Mouse (Mus musculus): Measurements from ENCODE around the gene Agrn. TPM values are rescaled to one million over a fixed set of nuclear protein-coding genes. Genes with fewer than 3 reads are reported as not detected.

Gene Agrn
- polyA plus RNA-seq, 3 experiments from 2014 or later: 2.2 to 4.3 (median 4.2) TPM

DNA sequence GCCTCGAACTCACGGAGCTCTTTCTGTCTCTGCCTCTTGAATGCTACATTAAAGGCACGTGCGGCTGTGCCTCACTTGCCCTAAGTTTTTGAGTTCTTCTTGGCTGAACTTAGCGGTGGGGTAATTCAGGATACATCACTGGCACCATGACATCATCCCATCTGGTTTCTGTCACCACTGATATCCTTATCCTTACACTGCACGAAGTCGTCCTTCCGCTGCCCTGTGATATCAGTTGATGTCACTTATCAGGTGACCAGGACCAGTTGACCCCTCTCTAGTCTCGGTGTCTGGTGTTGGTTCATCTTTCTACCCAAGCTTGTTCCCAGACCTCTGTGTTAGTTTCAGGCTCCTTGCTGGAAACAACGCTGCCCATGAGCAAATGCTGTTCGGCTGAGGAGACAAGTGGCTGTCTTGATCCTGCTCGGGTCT is 5.2 kb upstream of the Agrn start:
- ATAC-seq: no peak

DNA sequence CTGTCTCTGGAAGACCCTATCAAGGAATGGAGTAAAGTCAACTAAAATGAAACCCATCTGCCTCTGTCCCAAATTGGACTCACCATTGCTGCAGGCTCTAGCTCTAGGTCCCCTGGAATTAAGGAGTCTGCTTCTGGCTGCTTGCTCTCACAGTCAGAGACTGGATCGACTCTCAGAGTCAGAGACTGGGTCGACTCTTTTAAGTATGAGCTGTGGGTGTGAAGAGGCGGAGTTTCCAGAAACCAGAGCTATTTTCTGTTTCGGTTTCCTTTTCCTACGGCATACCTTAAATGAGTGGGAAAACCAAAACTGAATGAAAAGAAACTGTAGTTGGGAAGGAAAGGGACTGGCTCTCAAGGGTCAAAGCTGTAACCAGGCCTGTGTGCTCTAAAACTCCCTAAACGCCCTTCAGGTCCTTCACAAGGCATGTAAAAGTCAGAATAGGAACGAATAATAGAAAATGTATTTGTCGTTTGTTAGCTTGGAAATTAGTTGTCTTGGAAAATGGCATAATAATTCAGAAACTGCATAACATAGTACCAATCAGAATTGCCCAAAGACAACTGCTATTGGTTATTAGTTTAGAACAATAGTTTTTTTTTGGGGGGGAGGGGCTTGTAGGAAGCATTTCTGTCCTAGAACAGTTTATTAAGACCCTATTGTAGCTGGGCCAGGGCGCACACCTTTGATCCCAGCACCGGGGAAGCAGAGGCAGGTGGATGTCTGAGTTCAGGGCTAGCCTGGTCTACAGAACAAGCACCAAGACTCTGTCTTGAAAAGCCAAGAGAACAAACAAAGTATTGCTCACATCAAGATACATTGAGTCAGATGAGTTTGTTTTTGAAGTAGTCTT is 3.6 kb upstream of the Agrn start, which contains the start of gene Isg15:
Isg15 (minus strand) TSS at position 196 of the 853 bp plus-strand sequence.
- peak; percentile 52 for ATAC-seq

GRCm38 (mm10) chr4:156197829-156198205 is 529 bp upstream of the Agrn start:
- ATAC-seq: no peak

DNA sequence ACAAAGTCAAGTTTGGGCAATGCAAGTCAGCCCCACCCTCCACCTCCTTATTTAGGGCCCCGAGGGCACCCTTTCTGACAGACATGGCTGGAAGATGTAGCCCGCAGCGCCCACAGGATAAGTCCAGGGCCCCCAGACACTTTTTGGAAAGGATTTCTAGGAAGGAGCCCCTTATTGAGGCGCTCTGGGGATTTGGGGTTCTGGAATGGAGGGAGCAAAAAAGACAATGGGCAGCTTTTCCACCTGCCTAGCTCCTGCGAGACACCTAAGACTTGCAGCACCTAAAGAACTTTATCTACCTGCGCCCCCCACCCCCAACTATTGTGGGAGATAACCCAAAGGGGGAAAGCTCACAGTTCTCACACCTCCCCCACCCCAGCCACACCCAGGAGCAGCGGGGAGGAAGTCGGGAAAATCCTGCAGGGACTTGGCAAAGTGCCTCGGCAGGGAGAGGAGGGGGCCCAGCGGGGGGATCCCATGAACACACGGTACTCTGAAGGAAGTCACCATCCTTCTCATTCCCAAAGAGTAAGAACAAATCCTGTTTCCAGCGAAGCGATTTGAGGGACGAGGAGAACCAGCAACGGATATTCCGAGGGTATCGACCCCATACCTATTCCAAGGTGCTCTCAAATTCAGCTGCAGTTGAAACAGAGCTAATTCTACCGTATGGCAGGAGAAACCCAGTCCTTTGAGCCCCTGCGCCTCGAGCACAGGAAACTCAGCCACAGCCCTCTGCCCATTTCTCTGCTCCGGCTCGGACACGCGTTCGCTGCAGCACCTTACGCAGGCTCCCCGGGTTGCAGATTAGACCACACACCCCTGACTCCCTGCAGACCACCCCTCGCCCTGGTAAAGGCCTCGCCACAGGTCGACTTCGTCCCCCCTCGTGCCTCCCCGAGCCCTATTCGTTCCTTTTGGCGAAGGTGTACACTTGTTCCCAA is 1.1 kb downstream of the Agrn start:
- no peak for ATAC-seq

DNA sequence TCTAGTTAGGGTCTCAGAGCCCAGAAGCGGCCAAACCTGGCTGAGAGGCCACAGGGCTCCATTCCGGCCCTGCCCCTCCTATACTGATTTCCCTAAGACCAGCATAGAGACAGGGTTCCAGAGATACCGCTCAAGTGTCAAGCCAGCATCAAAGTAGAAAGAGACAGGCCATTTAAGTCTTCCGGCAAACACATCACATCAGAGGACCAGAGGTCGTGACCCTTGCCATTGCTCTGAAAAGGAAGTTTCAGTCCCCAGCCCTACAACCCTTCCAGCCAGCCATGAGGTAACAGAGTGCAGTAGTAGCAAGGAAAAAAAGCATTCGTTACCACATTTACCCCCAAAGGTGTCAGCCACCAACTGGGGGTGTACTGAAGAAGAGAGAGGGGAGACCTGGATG is 2.9 kb downstream of the Agrn start:
- no peak for ATAC-seq

DNA sequence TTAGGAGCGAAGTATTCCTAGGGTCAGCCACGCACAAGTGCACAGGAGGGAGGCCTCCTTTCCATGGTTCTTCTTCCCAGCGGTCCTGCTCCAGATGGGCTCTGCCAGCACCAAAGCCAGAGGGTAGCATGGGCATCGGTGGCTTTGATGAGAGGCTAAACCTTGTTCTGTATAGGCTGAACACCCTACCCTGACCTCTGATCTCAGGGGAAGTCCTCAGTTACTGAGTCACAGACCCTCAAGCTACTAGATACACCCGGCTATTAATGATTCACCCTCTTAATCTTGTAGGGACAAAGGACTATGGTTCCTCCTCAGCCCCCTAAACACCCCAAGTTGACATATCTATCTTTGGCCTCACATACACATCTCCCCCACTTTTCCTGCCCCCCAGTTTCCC is 3.4 kb downstream of the Agrn start:
- no peak for ATAC-seq

GRCm38 (mm10) chr4:156193200-156193590 is 4.1 kb downstream of the Agrn start:
- no peak for ATAC-seq

DNA sequence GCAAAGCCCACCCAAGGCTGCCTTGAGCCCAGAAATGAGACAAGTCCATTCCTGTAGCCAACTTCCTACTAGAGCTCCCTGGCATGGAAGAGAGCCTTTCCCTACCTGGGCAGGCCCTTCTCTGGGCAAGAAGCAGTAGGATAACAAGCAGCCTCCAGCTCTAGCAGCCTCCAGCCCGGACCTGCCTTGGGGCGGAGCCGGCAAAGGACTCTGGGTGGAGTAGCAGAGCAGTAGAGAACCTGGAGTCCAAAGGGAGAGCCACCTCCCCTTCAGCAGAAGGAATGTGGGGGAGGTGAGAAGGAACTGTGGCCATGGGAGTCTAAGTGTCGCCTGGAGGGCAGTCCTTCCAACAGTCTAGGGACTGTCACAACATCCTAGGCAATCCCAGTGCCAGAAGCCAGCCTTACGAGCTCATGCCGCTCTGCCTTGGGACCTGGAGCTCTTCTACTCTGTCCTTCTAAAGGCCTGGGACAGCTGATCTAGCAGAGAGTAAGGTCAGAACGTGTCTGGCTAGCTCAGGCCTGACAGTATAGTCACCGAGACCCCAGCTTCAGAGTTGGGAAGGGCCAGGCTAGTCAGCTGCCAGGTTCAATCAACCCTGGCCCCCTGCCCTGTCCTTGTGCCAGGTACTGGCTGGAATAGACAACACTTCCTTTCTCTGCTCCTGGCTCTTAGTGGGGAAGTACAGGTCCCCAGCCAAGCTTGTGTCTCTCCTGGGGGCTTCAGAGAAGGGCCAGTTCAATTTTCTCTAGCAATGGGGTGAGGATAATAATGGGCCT is 4.7 kb downstream of the Agrn start:
- ATAC-seq: no peak

DNA sequence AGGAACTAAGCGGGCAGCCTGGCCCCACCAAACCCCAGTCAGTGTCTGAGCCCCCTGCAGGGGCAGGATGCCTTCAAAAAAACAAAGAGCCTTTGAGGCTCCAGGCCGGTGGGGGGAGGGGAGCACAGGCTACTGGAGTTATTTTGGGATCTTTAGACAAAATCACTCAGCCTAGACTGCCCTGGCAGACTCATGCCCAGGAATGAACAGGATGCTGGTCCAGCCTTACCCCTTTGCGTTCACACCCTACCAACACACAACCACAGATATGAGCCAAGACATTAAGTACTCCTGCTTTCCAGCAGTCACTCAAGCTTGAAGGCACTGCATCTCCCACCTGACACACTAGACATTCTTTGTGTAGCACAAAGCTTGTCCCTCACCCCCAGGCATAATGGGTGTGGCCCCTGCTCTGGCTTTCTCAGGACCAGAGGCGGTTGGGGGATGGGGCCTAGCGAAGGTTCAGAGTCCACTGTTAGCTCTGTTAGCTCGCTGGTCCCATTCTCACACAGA is 8.4 kb downstream of the Agrn start:
- no peak for ATAC-seq

GRCm38 (mm10) chr4:156188162-156188810 is 9.0 kb downstream of the Agrn start:
- no peak for ATAC-seq

DNA sequence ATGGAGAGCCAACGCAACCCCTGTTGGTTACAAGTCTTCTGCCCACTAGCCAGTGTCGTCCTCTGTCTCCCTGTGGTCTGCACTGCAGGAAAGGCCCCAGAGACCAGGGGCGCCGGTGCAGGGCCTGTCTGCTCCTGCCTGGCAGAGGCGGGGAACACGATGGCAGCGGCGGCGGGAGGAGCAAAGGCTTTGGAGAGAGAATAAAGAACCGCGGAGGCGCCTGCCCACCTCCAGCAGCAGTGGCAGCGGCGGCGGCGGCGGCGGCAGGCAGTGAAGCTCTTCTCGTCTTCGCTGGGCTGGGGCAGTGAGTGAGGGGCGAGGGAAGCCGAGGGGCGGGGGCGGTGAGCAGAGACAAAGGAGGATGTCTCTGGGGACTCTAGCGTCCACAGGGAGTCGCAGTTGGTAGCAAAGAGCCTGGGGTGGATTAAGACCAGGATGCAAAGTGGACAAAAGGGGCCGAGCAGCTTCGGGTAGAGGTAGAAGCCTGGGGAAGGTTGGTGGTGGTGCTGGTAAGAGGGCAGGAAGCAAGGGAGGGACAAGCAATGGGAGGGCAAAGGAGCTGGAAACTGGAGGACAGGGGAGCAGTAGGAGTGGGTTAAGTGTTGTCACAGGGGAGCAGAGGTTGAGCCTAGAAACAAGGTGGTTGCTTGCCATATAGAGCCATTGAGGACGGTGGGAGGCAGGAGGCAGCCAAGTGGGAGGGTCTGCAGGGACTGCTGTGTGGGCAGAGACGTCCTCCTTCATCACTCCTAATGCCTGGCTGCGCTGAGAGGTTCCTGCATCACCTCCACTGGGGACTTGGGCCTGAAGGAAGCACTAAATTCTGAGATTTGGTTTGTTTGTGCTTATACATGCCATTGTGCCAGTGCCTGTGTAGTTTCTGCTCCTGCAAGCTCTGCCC is 11.1 kb downstream of the Agrn start:
- ATAC-seq: no peak

DNA sequence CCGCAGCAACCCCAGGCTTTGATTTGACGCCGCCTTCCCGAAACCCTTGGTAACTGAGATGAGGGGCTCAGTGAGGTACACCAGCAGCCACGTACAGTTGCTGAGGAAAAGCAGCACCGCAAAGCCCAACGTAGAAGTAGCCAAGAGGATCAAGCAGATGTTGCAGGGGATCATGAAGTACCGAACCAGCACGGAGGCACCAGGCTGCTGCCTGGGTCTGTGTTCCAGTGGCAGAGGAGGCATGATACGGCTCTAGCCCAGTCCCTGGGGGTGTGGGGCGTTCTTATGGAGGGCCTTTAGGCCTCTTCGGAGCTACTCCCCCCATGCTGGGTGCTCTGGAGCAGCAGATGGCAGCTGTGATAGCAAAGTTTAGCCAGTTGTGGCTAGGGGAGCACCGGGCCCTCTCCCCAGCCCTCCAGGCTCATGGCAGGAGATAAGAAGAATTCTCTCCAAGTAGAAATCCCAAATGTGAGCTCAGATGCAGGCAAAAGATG is 11.8 kb downstream of the Agrn start:
- ATAC-seq: no peak

GRCm38 (mm10) chr4:156184291-156184954 is 12.9 kb downstream of the Agrn start:
- ATAC-seq: no peak

DNA sequence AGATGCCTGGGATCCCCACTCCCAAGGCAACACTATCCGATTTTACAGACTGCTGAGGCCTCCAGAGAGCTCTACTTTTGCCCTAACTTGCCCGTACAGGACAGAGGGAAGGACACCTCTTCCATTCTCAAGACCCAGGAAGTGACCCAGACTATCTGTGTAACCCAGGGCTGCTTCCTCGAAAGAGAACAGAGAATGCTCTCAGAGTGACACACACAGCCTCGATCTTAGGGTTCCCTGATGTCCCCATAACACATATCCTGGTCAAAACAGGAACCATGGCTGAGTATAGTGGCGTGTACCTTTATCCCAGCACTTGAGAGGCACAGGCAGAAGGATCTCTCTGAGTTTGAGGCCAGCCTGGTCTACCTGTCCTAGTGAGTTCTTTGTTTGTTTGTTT is 13.5 kb downstream of the Agrn start:
- ATAC-seq: no peak

GRCm38 (mm10) chr4:156177630-156178029 is 19.7 kb downstream of the Agrn start:
- ATAC-seq: no peak

GRCm38 (mm10) chr4:156171828-156172227 is 25.5 kb downstream of the Agrn start:
- no peak for ATAC-seq

DNA sequence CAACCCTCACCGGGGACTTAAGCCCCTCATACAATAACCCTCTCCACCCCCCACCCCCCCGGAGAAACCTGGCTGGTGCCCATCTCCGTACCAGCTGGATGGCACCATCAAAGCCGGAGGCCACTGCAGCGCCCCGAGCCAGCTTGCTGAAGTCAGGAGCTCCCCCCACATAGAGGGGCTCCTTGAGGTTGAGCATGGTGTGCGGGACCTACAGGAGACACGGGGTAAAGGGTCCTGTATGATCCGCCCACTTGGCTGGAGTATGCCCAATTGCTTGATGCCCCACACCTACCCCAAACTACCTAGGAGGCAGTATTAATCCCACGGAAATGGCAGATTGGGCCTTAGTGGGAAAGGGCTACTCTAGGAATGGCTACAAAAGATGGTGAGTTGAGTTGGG is 28.2 kb downstream of the Agrn start:
- ATAC-seq: no peak

DNA sequence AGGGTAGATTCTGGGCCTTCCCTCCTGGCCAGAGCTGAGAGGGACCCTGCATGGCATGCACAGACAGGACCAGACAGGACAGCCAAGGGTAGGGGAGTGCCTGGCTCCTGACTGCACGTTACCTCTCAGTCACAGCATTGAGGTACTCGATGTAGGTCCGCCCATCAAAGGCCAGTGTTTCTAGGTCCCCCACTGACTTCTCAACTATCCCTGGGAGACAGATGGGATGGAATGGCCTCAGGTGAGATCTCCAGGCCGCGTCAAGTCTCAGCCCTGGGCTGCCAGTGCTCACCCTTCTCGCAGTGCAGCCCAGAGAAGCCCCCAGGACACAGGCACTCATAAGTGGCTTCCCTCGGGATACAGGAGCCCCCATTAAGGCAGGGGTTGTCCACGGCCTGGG is 28.7 kb downstream of the Agrn start:
- ATAC-seq: no peak

DNA sequence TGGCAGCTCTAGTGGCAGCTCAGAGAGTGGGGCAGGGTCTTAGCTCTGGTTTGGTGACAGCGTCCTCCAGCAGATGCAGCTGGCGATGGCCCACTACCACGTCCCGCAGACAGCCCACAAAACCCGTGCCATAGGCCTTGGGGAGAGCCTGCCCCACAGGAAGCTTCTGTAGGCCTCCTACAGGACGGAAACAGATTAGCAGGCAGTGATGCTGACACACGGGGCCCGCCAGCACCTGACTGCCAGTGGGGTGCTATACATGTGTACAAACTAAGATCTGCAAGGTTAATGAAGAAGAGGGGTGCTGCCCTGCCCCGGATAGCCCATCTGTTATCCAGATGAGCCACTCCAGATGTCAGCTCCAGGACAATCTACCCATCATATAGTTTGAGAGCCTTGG is 30.8 kb downstream of the Agrn start:
- no peak for ATAC-seq

- no peak for ATAC-seq
Measured at GRCm38 (mm10) chr4:156154771-156155170, 42.5 kb downstream of the Agrn start.

All from inflammation-experienced regulatory T-cells, adult 6 months (primary cell).